Mouse (Mus musculus): Measurements from ENCODE around the gene Kcnj2. TPM values are rescaled to one million over a fixed set of nuclear protein-coding genes. Genes with fewer than 3 reads are reported as not detected.

Kcnj2 gene
- total RNA-seq (2014; rRNA removed) (0.55 and 1.4 TPM in 2 replicates), polyA plus RNA-seq (2012; rRNA removed) (0.02 and 0.10 TPM in 2 replicates)

GRCm38 (mm10) chr11:111065635-111066298 is at the start of gene Kcnj2:
Gene Kcnj2 (plus strand): TSS chr11:111066164.
- peak within 1 kb of the TSS; percentile 65 for H3K9ac ChIP-seq (ENCODE audit: low read depth, low read length)
- no peak within 1 kb of the TSS; the same call in 1 of the 2 replicates for H3K27ac ChIP-seq (replicated peaks; ENCODE audit: insufficient read depth, low read depth, low read length)
- H3K79me2 ChIP-seq (ENCODE audit: control insufficient read depth, insufficient read depth, low read length) = no peaks in the 10 kb centered on the region
- H3K27me3 ChIP-seq (ENCODE audit: control insufficient read depth, insufficient read depth, low read length) = no peaks in the 10 kb centered on the region
- under 1% methylated on average over 28 of the region's 28 CpGs for whole genome bisulfite sequencing
- H3K4me3 ChIP-seq (ENCODE audit: insufficient read depth, low read depth, low read length) = peak within 1 kb of the TSS; percentile 73
- no peak for TF ChIP-seq CTCF (IDR thresholded peaks at IDR 0.05; ENCODE audit: low read depth, low read length)
- peak; percentile 68; the same call in 1 of the 2 replicates for TF ChIP-seq POLR2A (IDR thresholded peaks at IDR 0.05; ENCODE audit: extremely low read depth, insufficient read depth, low read length)
- no peaks in the 10 kb centered on the region for H3K4me1 ChIP-seq (ENCODE audit: control insufficient read depth, insufficient read depth, low read length)
- H3K36me3 ChIP-seq (ENCODE audit: control insufficient read depth, insufficient read depth, low read length) = no peaks in the 10 kb centered on the region
- peak; percentile 82 for DNase-seq (ENCODE audit: extremely low read depth, low read depth, low spot score)

- Histone ChIP-seq H3K4me1 (ENCODE audit: control insufficient read depth, insufficient read depth, low read length) (no peaks in the 10 kb centered on the region), H3K79me2 (ENCODE audit: control insufficient read depth, insufficient read depth, low read length) (no peaks in the 10 kb centered on the region), H3K9ac (ENCODE audit: low read depth, low read length) (no peak overlapping the region), H3K4me3 (ENCODE audit: insufficient read depth, low read depth, low read length) (no peak overlapping the region), H3K27ac (replicated peaks; ENCODE audit: insufficient read depth, low read depth, low read length) (no peak overlapping the region), H3K36me3 (ENCODE audit: control insufficient read depth, insufficient read depth, low read length) (no peaks in the 10 kb centered on the region), H3K27me3 (ENCODE audit: control insufficient read depth, insufficient read depth, low read length) (no peaks in the 10 kb centered on the region)
- 92% methylated on average over 3 of the region's 3 CpGs for WGBS
- TF ChIP-seq POLR2A (IDR thresholded peaks at IDR 0.05; ENCODE audit: extremely low read depth, insufficient read depth, low read length) (no peak), CTCF (IDR thresholded peaks at IDR 0.05; ENCODE audit: low read depth, low read length) (no peak)
- DNase-seq (ENCODE audit: extremely low read depth, low read depth, low spot score) = no peak
These were observed 49.8 kb upstream of the Kcnj2 start for GRCm38 (mm10) chr11:111016206-111016605.

GRCm38 (mm10) chr11:111020211-111020610 is 45.8 kb upstream of the Kcnj2 start:
- DNase-seq (ENCODE audit: extremely low read depth, low read depth, low spot score) = no peak
- 64% methylated on average over 2 of the region's 2 CpGs for WGBS

GRCm38 (mm10) chr11:111022681-111023281 is 43.2 kb upstream of the Kcnj2 start:
- Histone ChIP-seq H3K27me3 (ENCODE audit: control insufficient read depth, insufficient read depth, low read length) (no peaks in the 10 kb centered on the region), H3K36me3 (ENCODE audit: control insufficient read depth, insufficient read depth, low read length) (no peaks in the 10 kb centered on the region), H3K4me1 (ENCODE audit: control insufficient read depth, insufficient read depth, low read length) (no peaks in the 10 kb centered on the region), H3K27ac (replicated peaks; ENCODE audit: insufficient read depth, low read depth, low read length) (no peak overlapping the region), H3K9ac (ENCODE audit: low read depth, low read length) (no peak overlapping the region), H3K79me2 (ENCODE audit: control insufficient read depth, insufficient read depth, low read length) (no peaks in the 10 kb centered on the region), H3K4me3 (ENCODE audit: insufficient read depth, low read depth, low read length) (no peak overlapping the region)
- no peak for DNase-seq (ENCODE audit: extremely low read depth, low read depth, low spot score)
- TF ChIP-seq POLR2A (IDR thresholded peaks at IDR 0.05; ENCODE audit: extremely low read depth, insufficient read depth, low read length) (no peak), CTCF (IDR thresholded peaks at IDR 0.05; ENCODE audit: low read depth, low read length) (no peak)
- 84% methylated on average over 8 of the region's 8 CpGs for WGBS

More at GRCm38 (mm10) chr11:111020211-111020610, 45.8 kb upstream of the Kcnj2 start:
- no peak for TF ChIP-seq CTCF (IDR thresholded peaks at IDR 0.05; ENCODE audit: low read depth, low read length)
- no peak for TF ChIP-seq POLR2A (IDR thresholded peaks at IDR 0.05; ENCODE audit: extremely low read depth, insufficient read depth, low read length)
- Histone ChIP-seq H3K4me3 (ENCODE audit: insufficient read depth, low read depth, low read length) (no peak overlapping the region), H3K4me1 (ENCODE audit: control insufficient read depth, insufficient read depth, low read length) (no peaks in the 10 kb centered on the region), H3K79me2 (ENCODE audit: control insufficient read depth, insufficient read depth, low read length) (no peaks in the 10 kb centered on the region), H3K27me3 (ENCODE audit: control insufficient read depth, insufficient read depth, low read length) (no peaks in the 10 kb centered on the region), H3K36me3 (ENCODE audit: control insufficient read depth, insufficient read depth, low read length) (no peaks in the 10 kb centered on the region), H3K27ac (replicated peaks; ENCODE audit: insufficient read depth, low read depth, low read length) (no peak overlapping the region), H3K9ac (ENCODE audit: low read depth, low read length) (no peak overlapping the region)

- no peaks in the 10 kb centered on the region for H3K36me3 ChIP-seq (ENCODE audit: control insufficient read depth, insufficient read depth, low read length)
- H3K4me3 ChIP-seq (ENCODE audit: insufficient read depth, low read depth, low read length) = no peak overlapping the region
- no peak overlapping the region for H3K27ac ChIP-seq (replicated peaks; ENCODE audit: insufficient read depth, low read depth, low read length)
- H3K4me1 ChIP-seq (ENCODE audit: control insufficient read depth, insufficient read depth, low read length) = no peaks in the 10 kb centered on the region
- no peaks in the 10 kb centered on the region for H3K79me2 ChIP-seq (ENCODE audit: control insufficient read depth, insufficient read depth, low read length)
- no peak for TF ChIP-seq CTCF (IDR thresholded peaks at IDR 0.05; ENCODE audit: low read depth, low read length)
- TF ChIP-seq POLR2A (IDR thresholded peaks at IDR 0.05; ENCODE audit: extremely low read depth, insufficient read depth, low read length) = no peak
- WGBS = 33% methylated on average over 5 of the region's 5 CpGs
- H3K9ac ChIP-seq (ENCODE audit: low read depth, low read length) = no peak overlapping the region
- H3K27me3 ChIP-seq (ENCODE audit: control insufficient read depth, insufficient read depth, low read length) = no peaks in the 10 kb centered on the region
- peak; percentile 15 for DNase-seq (ENCODE audit: extremely low read depth, low read depth, low spot score)
These were observed 23.8 kb upstream of the Kcnj2 start for GRCm38 (mm10) chr11:111042175-111042574.

- Histone ChIP-seq H3K4me3 (ENCODE audit: insufficient read depth, low read depth, low read length) (no peak overlapping the region), H3K79me2 (ENCODE audit: control insufficient read depth, insufficient read depth, low read length) (no peaks in the 10 kb centered on the region), H3K36me3 (ENCODE audit: control insufficient read depth, insufficient read depth, low read length) (no peaks in the 10 kb centered on the region), H3K9ac (ENCODE audit: low read depth, low read length) (no peak overlapping the region), H3K4me1 (ENCODE audit: control insufficient read depth, insufficient read depth, low read length) (no peaks in the 10 kb centered on the region), H3K27me3 (ENCODE audit: control insufficient read depth, insufficient read depth, low read length) (no peaks in the 10 kb centered on the region), H3K27ac (replicated peaks; ENCODE audit: insufficient read depth, low read depth, low read length) (no peak overlapping the region)
- no peak for DNase-seq (ENCODE audit: extremely low read depth, low read depth, low spot score)
- TF ChIP-seq POLR2A (IDR thresholded peaks at IDR 0.05; ENCODE audit: extremely low read depth, insufficient read depth, low read length) (no peak), CTCF (IDR thresholded peaks at IDR 0.05; ENCODE audit: low read depth, low read length) (no peak)
- whole genome bisulfite sequencing = 78% methylated on average over 4 of the region's 4 CpGs
These were observed 22.7 kb upstream of the Kcnj2 start for GRCm38 (mm10) chr11:111043298-111043697.
